Mouse (Mus musculus) lung, embryonic 15.5 days (tissue): Measurements from ENCODE around the gene Tmem120a. TPM values are rescaled to one million over a fixed set of nuclear protein-coding genes. Genes with fewer than 3 reads are reported as not detected.

Experiments used
- ATAC-seq: fragments of 200-750 bp; cut with Nextera tagmentation; 2 replicates; pipeline ENCODE4 v1.8.0; 2017; ENCODE audit warnings: moderate number of reproducible peaks, borderline replicate concordance; ENCODE audit not compliant: low FRiP score, low TSS enrichment; ENCODE audit errors: extremely low read depth
- H3K27ac ChIP-seq: fragments of 300-500 bp; sonication (generic); 2 replicates; pipeline ENCODE4 v1.5.1; 2015; ENCODE audit warnings: moderate library complexity, mild to moderate bottlenecking, inconsistent platforms
- H3K27me3 ChIP-seq: fragments of 300-500 bp; sonication (generic); 2 replicates; pipeline ENCODE4 v1.6.1; 2015; ENCODE audit warnings: inconsistent platforms
- H3K36me3 ChIP-seq: fragments of 300-500 bp; sonication (generic); 2 replicates; pipeline ENCODE4 v1.6.1; 2015; ENCODE audit warnings: inconsistent platforms
- H3K4me1 ChIP-seq: fragments of 300-500 bp; sonication (generic); 2 replicates; pipeline ENCODE4 v1.6.1; 2015; ENCODE audit warnings: inconsistent platforms
- H3K4me2 ChIP-seq: fragments of 300-500 bp; sonication (generic); 2 replicates; pipeline ENCODE4 v1.6.1; 2015; ENCODE audit warnings: inconsistent platforms, mild to moderate bottlenecking, moderate library complexity
- H3K4me3 ChIP-seq: fragments of 300-500 bp; sonication (generic); 2 replicates; pipeline ENCODE4 v1.5.1; 2015; ENCODE audit warnings: mild to moderate bottlenecking, inconsistent platforms
- H3K9ac ChIP-seq: fragments of 300-500 bp; sonication (generic); 2 replicates; pipeline ENCODE4 v1.6.1; 2015; ENCODE audit warnings: inconsistent platforms
- H3K9me3 ChIP-seq: fragments of 300-500 bp; sonication (generic); 2 replicates; pipeline ENCODE4 v1.6.1; 2016; ENCODE audit warnings: inconsistent platforms
- WGBS: fragments of 180-500 bp; shearing (Covaris S2); methylation state at CpG from one replicate; pipeline ENCODE4 v1.1.7; 2015; 5-methylcytosine and 5-hydroxymethylcytosine counted together
- polyA plus RNA-seq: library from polyadenylated mRNA; unstranded; fragments of >200 nt; fragmentation: Nextera tagmentation; extraction: Ambion mirVana; gene quantifications from 2 replicates; pipeline ENCODE4 v1.2.1, GENCODE M21; 2015

Tmem120a gene
- polyA plus RNA-seq: 37.7 and 38.3 TPM in 2 replicates

- peaks cover 4% of the 10 kb centered on the region; the same call in 1 of the 2 replicates for H3K36me3 ChIP-seq
- peak within 1 kb of the TSS; percentile 90 for H3K4me2 ChIP-seq
- H3K27ac ChIP-seq: peak within 1 kb of the TSS; percentile 59
- H3K9me3 ChIP-seq: no peaks in the 10 kb centered on the region
- H3K4me3 ChIP-seq: peak within 1 kb of the TSS; percentile 89
- H3K9ac ChIP-seq: peak within 1 kb of the TSS; percentile 70
- ATAC-seq: peak; percentile 95
- H3K27me3 ChIP-seq: no peaks in the 10 kb centered on the region
- H3K4me1 ChIP-seq: peaks cover 15% of the 10 kb centered on the region
- under 1% methylated on average over 60 of the region's 60 CpGs for WGBS
Observed at GRCm38 (mm10) chr5:135743741-135744609, at the start of gene Tmem120a. Gene Tmem120a, minus strand, starts transcription at chr5:135744448.

GRCm38 (mm10) chr5:135782901-135783300 lies 38.7 kb upstream of the Tmem120a start:
- Histone ChIP-seq H3K9me3 (no peaks in the 10 kb centered on the region), H3K36me3 (peaks cover 56% of the 10 kb centered on the region), H3K9ac (no peak overlapping the region), H3K27me3 (no peaks in the 10 kb centered on the region), H3K4me3 (no peak overlapping the region), H3K27ac (no peak overlapping the region), H3K4me2 (no peak overlapping the region), H3K4me1 (peaks cover 17% of the 10 kb centered on the region)
- no peak for ATAC-seq
- WGBS: 85% methylated on average over 4 of the region's 4 CpGs

GRCm38 (mm10) chr5:135780331-135780730 lies 36.1 kb upstream of the Tmem120a start:
- WGBS: 78% methylated on average over 8 of the region's 8 CpGs
- H3K9me3 ChIP-seq: no peaks in the 10 kb centered on the region
- no peaks in the 10 kb centered on the region for H3K27me3 ChIP-seq
- ATAC-seq: no peak
- peaks cover 31% of the 10 kb centered on the region for H3K36me3 ChIP-seq
- peaks cover 23% of the 10 kb centered on the region for H3K4me1 ChIP-seq
- peak overlapping the region; percentile 75; the same call in 1 of the 2 replicates for H3K4me2 ChIP-seq
- H3K4me3 ChIP-seq: no peak overlapping the region
- H3K27ac ChIP-seq: no peak overlapping the region
- peak overlapping the region; percentile 17; the same call in 1 of the 2 replicates for H3K9ac ChIP-seq

- peak; percentile 97 for ATAC-seq
- Histone ChIP-seq H3K4me3 (peak within 1 kb of the TSS; percentile 75), H3K9ac (peak within 1 kb of the TSS; percentile 87), H3K4me2 (peak within 1 kb of the TSS; percentile 79), H3K4me1 (peaks cover 23% of the 10 kb centered on the region), H3K27me3 (no peaks in the 10 kb centered on the region), H3K27ac (peak within 1 kb of the TSS; percentile 91), H3K9me3 (no peaks in the 10 kb centered on the region), H3K36me3 (peaks cover 15% of the 10 kb centered on the region)
- WGBS: under 1% methylated on average over 70 of the region's 70 CpGs
Observed at GRCm38 (mm10) chr5:135778471-135779445, 34.5 kb upstream of the Tmem120a start, which contains the start of gene Mdh2. Gene Mdh2, plus strand, starts transcription at chr5:135778480.

GRCm38 (mm10) chr5:135777796-135778470 lies 33.7 kb upstream of the Tmem120a start, which contains the start of gene Styxl1:
Gene Styxl1, minus strand, starts transcription at chr5:135778385.
- no peaks in the 10 kb centered on the region for H3K27me3 ChIP-seq
- peaks cover 7% of the 10 kb centered on the region for H3K36me3 ChIP-seq
- H3K9ac ChIP-seq: peak within 1 kb of the TSS; percentile 87
- peak; percentile 95 for ATAC-seq
- peak within 1 kb of the TSS; percentile 91 for H3K27ac ChIP-seq
- H3K4me3 ChIP-seq: peak within 1 kb of the TSS; percentile 75
- peaks cover 23% of the 10 kb centered on the region for H3K4me1 ChIP-seq
- H3K4me2 ChIP-seq: peak within 1 kb of the TSS; percentile 79
- WGBS: under 1% methylated on average over 44 of the region's 45 CpGs
- no peaks in the 10 kb centered on the region for H3K9me3 ChIP-seq

- H3K9ac ChIP-seq: no peak overlapping the region
- H3K27ac ChIP-seq: no peak overlapping the region
- no peak overlapping the region for H3K4me2 ChIP-seq
- no peak overlapping the region for H3K4me3 ChIP-seq
- H3K9me3 ChIP-seq: no peaks in the 10 kb centered on the region
- ATAC-seq: no peak
- peaks cover 23% of the 10 kb centered on the region for H3K4me1 ChIP-seq
- 71% methylated on average over 4 of the region's 4 CpGs for WGBS
- H3K36me3 ChIP-seq: peaks cover under 1% of the 10 kb centered on the region
- no peaks in the 10 kb centered on the region for H3K27me3 ChIP-seq
Observed at GRCm38 (mm10) chr5:135776546-135776945, 32.3 kb upstream of the Tmem120a start.

- no peaks in the 10 kb centered on the region for H3K36me3 ChIP-seq
- H3K27ac ChIP-seq: no peak overlapping the region
- H3K4me1 ChIP-seq: peaks cover 3% of the 10 kb centered on the region
- no peak overlapping the region for H3K4me3 ChIP-seq
- H3K9ac ChIP-seq: no peak overlapping the region
- H3K27me3 ChIP-seq: no peaks in the 10 kb centered on the region
- H3K9me3 ChIP-seq: no peaks in the 10 kb centered on the region
- no peak for ATAC-seq
- WGBS: 35% methylated on average over 3 of the region's 3 CpGs
- H3K4me2 ChIP-seq: no peak overlapping the region
Observed at GRCm38 (mm10) chr5:135772519-135772918, 28.3 kb upstream of the Tmem120a start.

GRCm38 (mm10) chr5:135764971-135765370 lies 20.7 kb upstream of the Tmem120a start:
- no peak for ATAC-seq
- Histone ChIP-seq H3K9me3 (no peaks in the 10 kb centered on the region), H3K4me1 (no peaks in the 10 kb centered on the region), H3K4me3 (no peak overlapping the region), H3K4me2 (no peak overlapping the region), H3K36me3 (no peaks in the 10 kb centered on the region), H3K9ac (no peak overlapping the region), H3K27ac (no peak overlapping the region), H3K27me3 (no peaks in the 10 kb centered on the region)
- 45% methylated on average over 3 of the region's 3 CpGs for WGBS

- H3K36me3 ChIP-seq: no peaks in the 10 kb centered on the region
- H3K4me1 ChIP-seq: no peaks in the 10 kb centered on the region
- no peaks in the 10 kb centered on the region for H3K27me3 ChIP-seq
- no peak overlapping the region for H3K9ac ChIP-seq
- H3K27ac ChIP-seq: no peak overlapping the region
- 3% methylated on average over 7 of the region's 7 CpGs for WGBS
- no peaks in the 10 kb centered on the region for H3K9me3 ChIP-seq
- H3K4me3 ChIP-seq: no peak overlapping the region
- ATAC-seq: no peak
- no peak overlapping the region for H3K4me2 ChIP-seq
Observed at GRCm38 (mm10) chr5:135763526-135763925, 19.3 kb upstream of the Tmem120a start.

GRCm38 (mm10) chr5:135761881-135762280 lies 17.6 kb upstream of the Tmem120a start:
- Histone ChIP-seq H3K36me3 (no peaks in the 10 kb centered on the region), H3K9ac (no peak overlapping the region), H3K4me2 (no peak overlapping the region), H3K9me3 (no peaks in the 10 kb centered on the region), H3K4me3 (no peak overlapping the region), H3K27ac (no peak overlapping the region), H3K27me3 (no peaks in the 10 kb centered on the region), H3K4me1 (no peaks in the 10 kb centered on the region)
- no peak for ATAC-seq
- WGBS: 55% methylated on average over 3 of the region's 3 CpGs

- Histone ChIP-seq H3K9ac (no peak overlapping the region), H3K36me3 (no peaks in the 10 kb centered on the region), H3K4me2 (no peak overlapping the region), H3K27me3 (no peaks in the 10 kb centered on the region), H3K27ac (no peak overlapping the region), H3K4me1 (no peaks in the 10 kb centered on the region), H3K9me3 (no peaks in the 10 kb centered on the region), H3K4me3 (no peak overlapping the region)
- WGBS: 71% methylated on average over 2 of the region's 2 CpGs
- ATAC-seq: no peak
Observed at GRCm38 (mm10) chr5:135751595-135751994, 7.3 kb upstream of the Tmem120a start.
